Mouse (Mus musculus): Measurements from ENCODE around the gene Ap1g1.

GRCm38 (mm10) chr8:109738049-109738380, 40.3 kb upstream of the Ap1g1 start:
- TF ChIP-seq POLR2A (IDR thresholded peaks at IDR 0.05; ENCODE audit: borderline replicate concordance, low read depth, low read length): no peak
- TF ChIP-seq CTCF (IDR thresholded peaks at IDR 0.05; ENCODE audit: low read depth, low read length): no peak
